Mouse (Mus musculus) CD4-positive, CD25-positive, alpha-beta regulatory T cell, adult 2 months (primary cell): ENCODE data around the gene Ddr1.

ENCODE experiments used
- DNase-seq: peaks from one replicate; pipeline ENCODE4 v3.0.0-alpha.2; 2012; ENCODE audit warnings: low read depth, low spot score

Gene Ddr1

DNA sequence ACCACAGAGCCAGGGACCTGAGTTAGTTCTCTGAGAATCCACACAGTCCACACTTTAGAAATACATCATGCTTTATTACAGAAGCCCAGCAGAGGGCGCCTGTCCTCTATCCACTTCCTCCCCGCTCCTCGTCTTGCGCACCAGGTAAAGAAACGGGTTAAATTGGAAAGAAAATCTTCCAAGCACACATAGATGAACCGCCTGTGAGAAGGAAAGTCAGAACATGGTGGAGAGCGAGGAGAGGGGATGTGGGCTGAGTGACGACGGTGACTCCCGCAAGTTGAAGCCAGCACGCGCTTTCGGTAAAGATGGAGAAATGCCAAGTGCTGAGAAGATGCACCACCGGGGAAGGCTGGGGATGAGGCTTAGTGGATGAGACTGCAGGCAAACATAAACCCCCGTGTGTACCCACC, 68.7 kb downstream of the Ddr1 start:
- DNase-seq, result peak; percentile 87

DNA sequence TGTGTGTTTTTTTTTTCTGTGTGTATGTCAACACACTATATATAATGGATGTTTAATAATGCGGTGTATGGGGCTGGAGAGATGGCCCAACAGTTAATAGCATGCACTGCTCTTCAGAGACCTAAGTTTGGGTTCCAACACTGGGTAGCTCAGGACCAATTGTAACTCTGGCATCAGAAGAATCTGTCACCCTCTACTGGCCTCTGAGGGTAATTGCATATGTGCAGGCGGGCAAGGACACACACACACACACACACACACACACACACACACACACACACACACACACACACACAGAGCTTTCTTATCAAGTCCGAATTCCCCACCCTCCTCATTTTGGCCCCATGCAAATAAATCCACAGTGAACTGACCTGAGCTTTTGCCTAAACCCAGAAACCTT, 69.2 kb downstream of the Ddr1 start:
- peak; percentile 41 for DNase-seq

DNA sequence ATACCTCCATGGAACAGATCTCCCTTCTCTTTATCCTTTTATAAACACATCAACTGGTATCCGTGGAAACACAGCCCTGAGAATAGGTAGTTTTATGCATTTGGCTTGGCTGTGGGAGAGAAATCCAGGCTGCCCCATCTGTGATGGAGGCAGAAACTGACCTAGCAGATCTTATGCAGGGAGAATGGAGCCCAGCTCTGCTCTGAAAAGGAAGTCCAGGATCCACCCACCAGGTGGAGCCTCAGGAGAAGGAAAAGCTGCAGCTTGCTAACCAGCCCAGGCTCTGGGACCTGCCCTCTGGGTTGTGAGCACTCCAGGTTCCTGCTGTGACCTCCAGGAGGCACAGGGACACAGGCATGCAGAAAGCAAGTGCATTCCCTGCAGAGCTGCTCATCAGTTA, 70.4 kb downstream of the Ddr1 start:
- peak; percentile 18 for DNase-seq
